Mouse (Mus musculus) limb, embryonic 14.5 days (tissue): Measurements from ENCODE around the gene Psmc3ip. TPM values are rescaled to one million over a fixed set of nuclear protein-coding genes. Genes with fewer than 3 reads are reported as not detected.

Experiments
- ATAC-seq: fragments of 200-750 bp; cut with Nextera tagmentation; 2 replicates; pipeline ENCODE4 v1.8.0; 2017; ENCODE audit warnings: low read depth, moderate number of reproducible peaks, moderate TSS enrichment; ENCODE audit not compliant: low FRiP score
- DNase-seq: peaks from one replicate; pipeline ENCODE4 v3.0.0-alpha.2; 2015; ENCODE audit warnings: low spot score
- H3K27ac ChIP-seq: fragments of 300-500 bp; sonication (generic); replicated peaks from 2 replicates; pipeline ENCODE4 v1.5.1; 2014; ENCODE audit warnings: low read depth, mild to moderate bottlenecking, low read length, moderate library complexity, mixed read lengths
- H3K27me3 ChIP-seq: fragments of 300-500 bp; sonication (generic); 2 replicates; pipeline ENCODE4 v1.6.1; 2014; ENCODE audit warnings: low read length, mixed read lengths; ENCODE audit not compliant: control insufficient read depth, insufficient read depth
- H3K36me3 ChIP-seq: fragments of 300-500 bp; sonication (generic); 2 replicates; pipeline ENCODE4 v1.6.1; 2014; ENCODE audit warnings: mild to moderate bottlenecking, low read length, moderate library complexity, mixed read lengths; ENCODE audit not compliant: control insufficient read depth, insufficient read depth
- H3K4me1 ChIP-seq: fragments of 300-500 bp; sonication (generic); 2 replicates; pipeline ENCODE4 v1.6.1; 2014; ENCODE audit warnings: antibody characterized with exemption, low read length, mixed read lengths; ENCODE audit not compliant: control insufficient read depth, insufficient read depth
- H3K4me2 ChIP-seq: fragments of 300-500 bp; sonication (generic); replicated peaks from 2 replicates; pipeline ENCODE4 v1.6.1; 2014; ENCODE audit warnings: low read depth, mild to moderate bottlenecking, low read length, moderate library complexity; ENCODE audit not compliant: severe bottlenecking
- H3K4me3 ChIP-seq: fragments of 300-500 bp; sonication (generic); replicated peaks from 2 replicates; pipeline ENCODE4 v1.5.1; 2014; ENCODE audit warnings: low read length
- H3K9ac ChIP-seq: fragments of 300-500 bp; sonication (generic); 2 replicates; pipeline ENCODE4 v1.6.1; 2014; ENCODE audit warnings: mild to moderate bottlenecking, low read depth, low read length, moderate library complexity; ENCODE audit not compliant: severe bottlenecking
- H3K9me3 ChIP-seq: fragments of 300-500 bp; sonication (generic); 2 replicates; pipeline ENCODE4 v1.6.1; 2016; ENCODE audit warnings: low read length; ENCODE audit not compliant: control insufficient read depth
- POLR2A ChIP-seq: fragments of 200-500 bp; IDR thresholded peaks from 2 replicates; pipeline ENCODE4 v1.8.0; 2012; ENCODE audit warnings: inconsistent platforms, mild to moderate bottlenecking, moderate library complexity, borderline replicate concordance; ENCODE audit not compliant: insufficient read depth, insufficient read length; ENCODE audit errors: extremely low read depth
- WGBS: fragments of 180-500 bp; shearing (Covaris S2); extraction: QIAGEN DNeasy Blood & Tissue Kit; methylation state at CpG from one replicate; pipeline ENCODE4 v1.1.7; 2014; 5-methylcytosine and 5-hydroxymethylcytosine counted together
- polyA plus RNA-seq, 2 experiments: library from polyadenylated mRNA; depleted of rRNA in 1 of 2; stranded (reverse) in 1 of 2; unstranded in 1 of 2; fragments of >200 nt; fragmentation: Nextera tagmentation in 1 of 2; extraction: Ambion mirVana in 1 of 2; gene quantifications; 2 replicates each; pipeline versions ENCODE4 v1.2.1 to v1.2.3; 2012 to 2014

Psmc3ip gene
- polyA plus RNA-seq, 2 experiments: 24.3 to 32.9 TPM

DNA sequence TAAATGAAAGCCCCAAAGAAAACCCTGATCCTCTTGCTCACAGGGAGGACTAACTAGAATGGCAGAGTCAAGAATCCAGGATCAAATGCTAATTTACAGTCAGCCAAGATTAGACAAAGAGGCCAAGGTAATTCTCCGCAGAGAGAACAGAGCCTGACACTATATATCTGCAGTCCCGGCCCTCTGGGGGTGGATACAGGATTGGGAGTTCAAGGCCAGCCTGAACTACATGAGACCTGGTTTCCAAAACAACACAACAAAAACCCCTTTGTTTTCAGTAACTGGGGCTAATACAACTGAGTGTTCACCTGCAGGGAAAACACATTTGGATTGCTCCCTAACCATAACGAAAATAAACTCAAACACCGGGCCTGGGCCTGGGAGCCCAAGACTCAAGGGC lies 30.8 kb downstream of the Psmc3ip start:
- no peak for ATAC-seq
- WGBS: 73% methylated on average over 4 of the region's 4 CpGs
- Histone ChIP-seq H3K27me3 (0 out of 2 replicates have a peak, but pooled peaks cover 2% of the 10 kb centered on the region), H3K36me3 (peaks cover 19% of the 10 kb centered on the region; the same call in 1 of the 2 replicates), H3K27ac (0 out of 2 replicates have a peak overlapping the region, but pooled peaks have one; percentile 33), H3K4me3 (no peak overlapping the region), H3K9ac (no peak overlapping the region), H3K4me2 (no peak overlapping the region), H3K9me3 (no peaks in the 10 kb centered on the region), H3K4me1 (peaks cover 22% of the 10 kb centered on the region)
- no peak for DNase-seq
- TF ChIP-seq POLR2A: no peak

DNA sequence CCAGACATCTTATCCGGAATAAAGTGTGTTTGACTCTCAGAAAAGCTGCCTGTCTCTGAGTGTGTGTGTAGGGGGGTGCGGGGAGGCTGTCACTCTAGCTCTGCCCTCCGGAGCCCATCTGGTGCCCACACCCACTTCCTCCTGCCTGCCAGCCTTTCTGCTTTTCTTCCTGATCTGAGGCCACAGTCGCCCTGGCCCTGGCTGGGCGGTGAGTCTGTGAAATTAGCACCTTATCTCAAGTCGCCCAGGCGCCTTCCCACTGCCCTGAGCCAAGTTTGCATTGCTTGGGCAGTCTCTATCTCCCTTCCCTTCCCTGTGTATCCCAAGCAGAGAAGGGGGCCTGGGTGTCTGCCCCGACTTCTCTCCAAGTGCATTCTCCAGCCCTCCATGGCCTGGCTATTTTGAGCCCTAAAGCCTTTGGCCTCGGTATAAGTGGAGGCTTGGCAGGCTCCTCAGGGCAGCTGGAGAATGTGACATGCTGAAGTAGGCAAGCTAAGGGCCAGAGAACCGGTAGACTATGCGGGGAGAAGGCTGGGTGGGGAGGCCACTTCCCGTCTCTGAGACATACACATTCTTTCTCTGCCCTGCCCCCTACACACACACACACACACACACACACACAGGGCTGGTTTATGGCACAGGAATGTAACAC lies 31.4 kb downstream of the Psmc3ip start:
- no peak for TF ChIP-seq POLR2A
- Histone ChIP-seq H3K9me3 (no peaks in the 10 kb centered on the region), H3K4me1 (peaks cover 19% of the 10 kb centered on the region), H3K4me3 (no peak overlapping the region), H3K27me3 (no peaks in the 10 kb centered on the region), H3K4me2 (no peak overlapping the region), H3K27ac (peak overlapping the region; percentile 81), H3K9ac (peak overlapping the region; percentile 32; the same call in 1 of the 2 replicates), H3K36me3 (peaks cover 19% of the 10 kb centered on the region; the same call in 1 of the 2 replicates)
- WGBS: 30% methylated on average over 12 of the region's 12 CpGs
- DNase-seq (peak; percentile 59), ATAC-seq (peak; percentile 63)

DNA sequence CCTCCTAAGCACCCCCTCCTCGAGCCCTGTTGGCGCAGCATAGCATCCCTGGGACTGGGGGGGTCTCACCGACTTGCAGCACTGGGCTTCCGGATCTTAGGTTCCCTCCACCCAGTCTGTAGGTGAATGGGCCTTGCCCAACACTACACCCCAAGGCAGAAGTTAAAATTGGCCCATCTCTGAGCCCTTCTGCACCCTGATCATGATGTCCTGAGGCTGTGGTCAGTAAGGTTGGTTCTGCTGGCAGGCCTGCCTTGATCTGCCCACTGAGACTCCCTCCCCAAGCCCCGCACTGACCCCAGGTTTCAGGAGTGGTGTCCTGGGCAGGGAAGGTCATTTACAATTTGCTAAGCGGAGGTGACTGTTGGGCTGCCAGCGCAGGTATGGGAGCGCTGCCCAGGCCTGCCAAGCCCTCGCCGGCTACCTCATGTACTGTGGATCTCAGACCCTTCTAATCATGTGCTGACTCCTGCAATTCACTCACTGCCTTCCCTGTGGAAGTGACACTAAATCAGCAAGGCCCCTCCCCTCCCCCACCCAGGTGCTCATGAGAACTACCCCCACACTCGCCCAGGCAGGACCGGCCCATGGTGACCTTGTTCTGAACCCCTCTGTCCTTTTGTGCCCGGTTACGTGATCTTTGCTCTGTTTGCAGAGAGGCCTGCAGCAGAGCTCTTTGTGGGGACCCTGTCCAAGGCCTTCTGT lies 32.1 kb downstream of the Psmc3ip start:
- no peak for TF ChIP-seq POLR2A
- Histone ChIP-seq H3K36me3 (peaks cover 19% of the 10 kb centered on the region; the same call in 1 of the 2 replicates), H3K27me3 (no peaks in the 10 kb centered on the region), H3K9me3 (no peaks in the 10 kb centered on the region), H3K4me1 (peaks cover 19% of the 10 kb centered on the region), H3K4me2 (no peak overlapping the region), H3K27ac (peak overlapping the region; percentile 81), H3K4me3 (no peak overlapping the region), H3K9ac (no peak overlapping the region)
- no peak for DNase-seq
- 64% methylated on average over 14 of the region's 14 CpGs for WGBS
- ATAC-seq: no peak

DNA sequence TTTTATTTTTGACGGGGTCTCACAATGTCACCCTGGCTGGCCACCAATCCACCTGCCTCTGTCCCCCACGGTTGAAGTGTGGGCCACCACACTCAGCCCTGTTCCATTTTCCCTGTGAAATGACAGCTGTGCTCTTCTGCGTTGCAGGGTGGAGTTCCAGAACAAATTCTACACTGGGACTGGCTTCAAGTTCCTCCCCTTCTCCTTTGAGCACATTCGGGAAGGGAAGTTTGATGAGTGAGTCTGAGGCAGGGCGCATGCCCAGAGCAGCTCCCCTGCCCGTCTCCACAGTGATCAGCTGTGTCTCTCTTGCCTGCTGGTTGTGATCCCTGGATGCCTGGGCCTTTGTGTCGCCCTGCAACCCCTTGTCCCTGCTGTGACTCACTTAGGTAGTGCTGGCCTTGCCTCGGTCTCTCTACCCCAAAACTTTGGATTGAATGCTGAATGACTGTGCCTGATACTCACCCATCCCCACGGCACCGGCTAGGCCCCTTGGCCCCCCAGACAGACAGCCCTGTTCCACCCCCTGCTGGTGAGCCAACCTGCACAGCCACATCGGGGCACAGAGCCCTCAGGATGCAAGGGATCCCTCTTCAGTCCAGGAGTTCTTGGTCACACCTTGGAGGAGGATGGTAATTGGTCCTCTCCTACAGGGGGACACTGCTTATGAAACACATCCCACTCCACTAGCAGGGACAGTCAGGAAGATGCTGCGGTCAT lies 32.9 kb downstream of the Psmc3ip start:
- Histone ChIP-seq H3K9ac (no peak overlapping the region), H3K4me1 (peaks cover 19% of the 10 kb centered on the region), H3K27ac (no peak overlapping the region), H3K36me3 (peaks cover 19% of the 10 kb centered on the region; the same call in 1 of the 2 replicates), H3K4me3 (no peak overlapping the region), H3K4me2 (no peak overlapping the region), H3K9me3 (no peaks in the 10 kb centered on the region), H3K27me3 (no peaks in the 10 kb centered on the region)
- WGBS: 74% methylated on average over 12 of the region's 12 CpGs
- DNase-seq (no peak), ATAC-seq (no peak)
- no peak for TF ChIP-seq POLR2A

DNA sequence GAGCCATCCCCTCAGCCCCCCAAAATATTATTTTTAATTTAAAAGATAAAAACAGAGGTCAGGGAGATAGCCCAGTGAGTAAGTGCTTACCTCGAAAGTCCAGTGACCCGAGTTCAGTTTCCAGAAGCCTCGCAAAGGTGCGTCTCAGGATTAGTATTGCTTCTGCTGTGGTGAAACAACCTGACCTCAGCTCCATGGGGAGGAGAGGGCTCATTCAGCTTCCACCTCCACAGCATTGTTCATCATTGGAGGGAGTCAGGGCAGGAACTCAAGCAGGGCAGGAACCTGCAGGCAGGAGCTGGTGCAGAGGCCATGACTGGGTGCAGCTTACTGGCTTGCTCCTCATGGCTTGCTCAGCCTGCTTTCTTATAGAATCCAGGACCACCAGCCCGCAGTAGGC lies 34.2 kb downstream of the Psmc3ip start:
- H3K36me3 ChIP-seq: peaks cover 28% of the 10 kb centered on the region
- no peak overlapping the region for H3K9ac ChIP-seq
- H3K4me1 ChIP-seq: peaks cover 19% of the 10 kb centered on the region
- no peak overlapping the region for H3K4me2 ChIP-seq
- H3K4me3 ChIP-seq: no peak overlapping the region
- no peaks in the 10 kb centered on the region for H3K9me3 ChIP-seq
- 77% methylated on average over 5 of the region's 5 CpGs for WGBS
- H3K27me3 ChIP-seq: no peaks in the 10 kb centered on the region
- H3K27ac ChIP-seq: no peak overlapping the region
- DNase-seq (no peak), ATAC-seq (no peak)
- TF ChIP-seq POLR2A: no peak
